Mouse (Mus musculus): ENCODE results near the gene Arid1a. TPM values are rescaled to one million over a fixed set of nuclear protein-coding genes. Genes with fewer than 3 reads are reported as not detected.
A peak's percentile ranks its signal among the peaks of the same experiment; 100 is the strongest.

The Arid1a gene
- polyA plus RNA-seq, 1 experiment, result 74.9 TPM

DNA sequence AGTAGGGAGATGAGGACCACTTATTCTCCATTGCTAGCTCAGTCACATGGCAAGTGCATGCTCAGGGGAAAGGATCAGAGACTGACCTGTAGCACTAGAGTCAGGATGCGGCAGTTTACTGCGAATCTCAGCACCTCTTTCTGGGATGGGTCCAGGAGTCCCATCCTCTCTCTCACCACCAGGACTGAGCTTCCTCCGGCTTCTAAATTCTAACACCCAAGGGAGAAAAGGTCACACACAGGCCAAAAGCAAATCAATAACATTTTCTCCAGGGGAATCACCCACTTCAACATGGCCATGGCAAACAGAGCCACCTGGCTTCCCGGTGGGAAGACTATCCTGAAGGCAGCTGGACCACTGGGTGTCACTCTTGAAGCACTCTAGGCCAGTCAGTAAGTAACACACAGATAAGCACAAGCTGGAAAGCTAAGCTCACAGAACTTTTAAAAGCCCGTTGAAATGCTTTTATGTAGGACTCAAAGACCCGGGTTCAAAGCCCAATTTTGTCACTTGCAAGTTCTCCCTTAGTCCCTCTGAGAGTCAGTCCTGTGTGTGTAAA lies 86.8 kb downstream of the Arid1a start:
- Histone ChIP-seq H3K4me3 (ENCODE audit: low read depth, low read length) (no peak overlapping the region), H3K27me3 (ENCODE audit: control insufficient read depth, insufficient read depth, low read length) (no peaks in the 10 kb centered on the region), H3K27ac (ENCODE audit: insufficient read depth, low read depth, low read length) (no peak overlapping the region), H3K4me1 (ENCODE audit: control insufficient read depth, insufficient read depth, insufficient read length, low read length) (peaks cover 15% of the 10 kb centered on the region), H3K36me3 (ENCODE audit: control insufficient read depth, insufficient read depth, low read length) (peaks cover 8% of the 10 kb centered on the region)
- 53% methylated on average over 6 of the region's 6 CpGs for WGBS
- no peak for TF ChIP-seq POLR2A (IDR thresholded peaks at IDR 0.05; ENCODE audit: low read depth, low read length)
- peak; percentile 16; the same call in 1 of the 2 replicates for TF ChIP-seq CTCF (IDR thresholded peaks at IDR 0.05; ENCODE audit: extremely low read depth, insufficient read length, insufficient replicate concordance, low read depth, low read length)

DNA sequence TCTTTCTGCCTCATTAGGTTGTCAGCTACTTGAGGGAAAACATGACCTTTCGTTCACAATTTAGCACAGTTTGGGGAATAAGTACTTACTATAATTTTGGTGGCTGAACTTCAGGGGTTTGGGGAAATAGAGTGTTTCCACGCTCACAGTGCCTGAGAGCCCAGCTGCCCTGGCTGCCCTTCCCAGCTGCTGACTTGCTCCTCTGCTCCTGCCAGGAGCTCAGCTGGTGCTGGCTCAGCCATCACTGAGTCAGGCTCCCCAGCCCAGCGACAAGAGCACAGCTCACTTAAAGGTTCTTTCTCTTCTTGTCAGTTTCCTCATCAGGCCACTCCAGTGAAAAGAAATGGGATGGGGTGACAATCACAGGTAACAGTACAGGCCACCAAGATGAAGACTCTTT lies 88.0 kb downstream of the Arid1a start:
- Histone ChIP-seq H3K27ac (ENCODE audit: insufficient read depth, low read depth, low read length) (no peak overlapping the region), H3K27me3 (ENCODE audit: control insufficient read depth, insufficient read depth, low read length) (no peaks in the 10 kb centered on the region), H3K4me1 (ENCODE audit: control insufficient read depth, insufficient read depth, insufficient read length, low read length) (peaks cover 6% of the 10 kb centered on the region), H3K4me3 (ENCODE audit: low read depth, low read length) (no peak overlapping the region), H3K36me3 (ENCODE audit: control insufficient read depth, insufficient read depth, low read length) (peaks cover 12% of the 10 kb centered on the region)
- no peak for TF ChIP-seq POLR2A (IDR thresholded peaks at IDR 0.05; ENCODE audit: low read depth, low read length)
- no peak for TF ChIP-seq CTCF (IDR thresholded peaks at IDR 0.05; ENCODE audit: extremely low read depth, insufficient read length, insufficient replicate concordance, low read depth, low read length)
- 76% methylated on average over 3 of the region's 3 CpGs for WGBS

DNA sequence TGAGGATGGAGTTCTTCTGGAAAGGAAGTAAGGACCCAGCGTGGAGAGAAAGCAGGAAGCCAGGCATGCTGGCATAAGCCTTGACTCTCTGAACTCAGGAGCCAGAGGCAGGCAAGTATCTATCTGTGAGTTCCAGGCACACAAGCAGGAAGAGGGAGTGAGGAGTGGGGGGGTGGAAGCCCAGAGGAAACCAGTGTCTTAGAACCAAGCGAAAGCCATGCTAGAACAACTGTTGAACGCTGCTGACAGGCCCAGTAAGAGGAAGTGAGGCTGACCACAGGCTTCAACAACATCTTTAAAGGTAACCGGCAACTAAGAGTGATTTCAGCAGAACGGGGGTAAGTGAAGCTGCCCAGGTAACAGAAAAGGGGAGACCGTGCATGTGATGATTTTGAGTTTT lies 90.4 kb downstream of the Arid1a start:
- H3K27ac ChIP-seq (ENCODE audit: insufficient read depth, low read depth, low read length), result peak overlapping the region; percentile 29
- no peak overlapping the region for H3K4me3 ChIP-seq (ENCODE audit: low read depth, low read length)
- no peaks in the 10 kb centered on the region for H3K27me3 ChIP-seq (ENCODE audit: control insufficient read depth, insufficient read depth, low read length)
- WGBS, result 78% methylated on average over 6 of the region's 6 CpGs
- H3K36me3 ChIP-seq (ENCODE audit: control insufficient read depth, insufficient read depth, low read length), result peaks cover 14% of the 10 kb centered on the region
- TF ChIP-seq CTCF (IDR thresholded peaks at IDR 0.05; ENCODE audit: extremely low read depth, insufficient read length, insufficient replicate concordance, low read depth, low read length) (no peak), POLR2A (IDR thresholded peaks at IDR 0.05; ENCODE audit: low read depth, low read length) (no peak)
- H3K4me1 ChIP-seq (ENCODE audit: control insufficient read depth, insufficient read depth, insufficient read length, low read length), result peaks cover 16% of the 10 kb centered on the region

DNA sequence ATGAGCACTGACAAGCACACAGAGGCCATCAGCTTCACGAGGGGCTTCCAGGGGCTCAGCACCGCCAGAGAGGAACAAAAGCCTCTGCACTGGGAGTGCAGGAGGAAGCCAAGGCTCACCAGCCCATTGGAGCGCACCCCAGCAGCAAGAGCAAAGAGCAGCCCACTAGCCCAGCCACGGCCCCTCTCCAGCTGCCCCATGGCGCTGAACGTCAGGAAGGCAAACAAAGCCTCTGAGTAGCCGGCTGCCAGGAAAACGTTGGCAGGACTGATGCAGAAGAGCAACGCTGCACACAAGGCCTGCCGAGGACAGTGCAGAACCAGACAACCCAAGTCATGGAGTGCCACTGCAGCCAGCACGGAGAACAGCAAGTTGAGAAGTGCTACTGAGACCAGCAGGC lies 91.5 kb downstream of the Arid1a start:
- H3K36me3 ChIP-seq (ENCODE audit: control insufficient read depth, insufficient read depth, low read length), result peaks cover 14% of the 10 kb centered on the region
- TF ChIP-seq CTCF (IDR thresholded peaks at IDR 0.05; ENCODE audit: extremely low read depth, insufficient read length, insufficient replicate concordance, low read depth, low read length) (no peak), POLR2A (IDR thresholded peaks at IDR 0.05; ENCODE audit: low read depth, low read length) (no peak)
- no peak overlapping the region for H3K4me3 ChIP-seq (ENCODE audit: low read depth, low read length)
- no peak overlapping the region for H3K27ac ChIP-seq (ENCODE audit: insufficient read depth, low read depth, low read length)
- H3K27me3 ChIP-seq (ENCODE audit: control insufficient read depth, insufficient read depth, low read length), result no peaks in the 10 kb centered on the region
- peaks cover 27% of the 10 kb centered on the region for H3K4me1 ChIP-seq (ENCODE audit: control insufficient read depth, insufficient read depth, insufficient read length, low read length)
- 56% methylated on average over 11 of the region's 11 CpGs for WGBS

DNA sequence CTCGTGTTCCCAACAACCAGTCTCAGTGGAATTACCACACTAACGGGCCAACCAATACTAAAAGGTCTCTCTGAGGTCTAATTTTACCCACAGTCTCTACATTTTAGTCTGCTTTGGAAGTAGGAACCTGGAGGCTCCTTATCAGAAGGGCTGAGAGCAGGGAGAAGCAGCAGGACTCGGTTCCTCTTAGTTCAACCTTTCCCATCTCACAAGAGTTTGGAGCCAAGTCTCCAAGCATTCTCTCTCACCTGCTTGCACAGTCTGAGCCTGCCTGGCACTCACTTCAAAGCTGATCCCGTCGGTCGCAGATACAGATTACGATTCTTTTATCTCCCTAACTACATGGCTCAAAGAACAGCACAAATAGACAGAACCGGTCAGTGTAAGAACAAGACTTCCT lies 93.6 kb downstream of the Arid1a start:
- Histone ChIP-seq H3K27ac (ENCODE audit: insufficient read depth, low read depth, low read length) (no peak overlapping the region), H3K36me3 (ENCODE audit: control insufficient read depth, insufficient read depth, low read length) (peaks cover 11% of the 10 kb centered on the region), H3K27me3 (ENCODE audit: control insufficient read depth, insufficient read depth, low read length) (no peaks in the 10 kb centered on the region), H3K4me1 (ENCODE audit: control insufficient read depth, insufficient read depth, insufficient read length, low read length) (peaks cover 29% of the 10 kb centered on the region), H3K4me3 (ENCODE audit: low read depth, low read length) (no peak overlapping the region)
- TF ChIP-seq POLR2A (IDR thresholded peaks at IDR 0.05; ENCODE audit: low read depth, low read length) (no peak), CTCF (IDR thresholded peaks at IDR 0.05; ENCODE audit: extremely low read depth, insufficient read length, insufficient replicate concordance, low read depth, low read length) (no peak)
- 27% methylated on average over 8 of the region's 8 CpGs for WGBS

DNA sequence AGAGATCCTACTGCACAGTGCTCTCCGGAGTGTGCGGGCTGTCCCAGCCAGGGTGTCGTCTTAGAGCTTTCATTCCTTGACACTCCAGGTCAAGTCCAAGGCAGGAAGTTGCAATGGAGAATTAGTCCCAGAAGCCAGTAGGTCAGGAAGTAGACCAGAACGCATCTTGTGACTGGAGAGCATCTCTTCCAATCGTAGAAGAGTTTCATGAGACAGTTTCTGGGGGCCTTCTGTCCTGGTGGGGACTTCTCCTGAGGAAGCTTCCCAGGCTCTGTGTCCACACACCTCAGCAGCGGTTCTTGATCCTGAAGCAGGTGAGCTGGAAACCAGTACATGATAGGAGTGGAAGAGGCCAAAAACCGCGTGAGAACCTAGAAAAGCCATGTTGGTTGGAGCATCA lies 94.1 kb downstream of the Arid1a start:
- Histone ChIP-seq H3K4me3 (ENCODE audit: low read depth, low read length) (no peak overlapping the region), H3K27ac (ENCODE audit: insufficient read depth, low read depth, low read length) (no peak overlapping the region), H3K27me3 (ENCODE audit: control insufficient read depth, insufficient read depth, low read length) (no peaks in the 10 kb centered on the region), H3K36me3 (ENCODE audit: control insufficient read depth, insufficient read depth, low read length) (peaks cover 11% of the 10 kb centered on the region; the same call in 1 of the 2 replicates), H3K4me1 (ENCODE audit: control insufficient read depth, insufficient read depth, insufficient read length, low read length) (peaks cover 29% of the 10 kb centered on the region)
- TF ChIP-seq POLR2A (IDR thresholded peaks at IDR 0.05; ENCODE audit: low read depth, low read length) (no peak), CTCF (IDR thresholded peaks at IDR 0.05; ENCODE audit: extremely low read depth, insufficient read length, insufficient replicate concordance, low read depth, low read length) (no peak)
- 69% methylated on average over 8 of the region's 8 CpGs for WGBS

DNA sequence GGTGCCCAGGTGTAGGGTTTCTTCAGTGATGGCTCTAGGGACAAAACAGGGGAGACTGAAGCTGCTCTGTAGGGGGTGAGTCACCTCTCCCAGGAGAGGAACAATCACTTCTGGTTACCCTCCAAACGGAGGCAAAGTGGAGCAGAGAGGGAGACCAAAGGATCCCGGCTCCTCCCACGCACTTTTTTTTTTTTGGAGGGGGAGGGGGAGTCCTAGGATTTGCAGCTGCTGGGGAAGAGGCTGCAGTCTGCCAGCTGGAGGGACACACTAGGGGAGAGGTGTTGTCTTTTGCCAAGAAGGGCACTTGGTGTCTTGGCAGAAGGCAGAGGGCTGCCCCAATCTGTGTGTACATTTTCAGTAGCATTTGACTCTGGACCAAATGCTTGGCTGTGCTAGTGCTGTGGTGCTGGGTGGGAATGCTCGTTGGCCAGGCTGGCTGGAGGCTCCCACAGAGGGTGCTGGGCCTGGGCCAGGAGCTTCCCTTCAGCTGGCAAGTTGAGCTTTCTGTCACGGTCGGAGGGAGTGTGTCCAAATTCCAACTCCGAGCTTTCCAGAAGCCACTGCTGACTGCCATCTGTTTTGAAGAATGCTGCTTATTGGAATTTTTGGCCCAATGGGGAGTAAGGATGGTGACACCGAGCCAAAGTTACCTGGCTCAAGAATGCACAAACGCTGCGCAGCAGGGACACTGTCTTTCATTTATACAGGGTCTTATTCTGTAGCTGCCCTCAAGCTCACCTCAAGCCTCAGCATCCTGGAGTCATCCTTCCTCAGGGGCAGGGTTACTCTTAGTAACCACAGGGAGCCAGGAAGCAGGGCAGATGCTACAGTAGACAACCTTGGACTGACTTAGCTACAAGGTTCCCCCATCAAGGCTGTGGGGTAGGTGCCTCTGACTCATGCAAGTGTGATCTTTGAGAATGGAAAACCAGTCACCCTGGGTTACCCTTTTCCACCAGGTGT lies 96.1 kb downstream of the Arid1a start:
- no peak for TF ChIP-seq CTCF (IDR thresholded peaks at IDR 0.05; ENCODE audit: extremely low read depth, insufficient read length, insufficient replicate concordance, low read depth, low read length)
- H3K4me3 ChIP-seq (ENCODE audit: low read depth, low read length), result peak overlapping the region; percentile 55
- H3K4me1 ChIP-seq (ENCODE audit: control insufficient read depth, insufficient read depth, insufficient read length, low read length), result peaks cover 28% of the 10 kb centered on the region
- peak overlapping the region; percentile 97 for H3K27ac ChIP-seq (ENCODE audit: insufficient read depth, low read depth, low read length)
- peaks cover 11% of the 10 kb centered on the region; the same call in 1 of the 2 replicates for H3K36me3 ChIP-seq (ENCODE audit: control insufficient read depth, insufficient read depth, low read length)
- H3K27me3 ChIP-seq (ENCODE audit: control insufficient read depth, insufficient read depth, low read length), result no peaks in the 10 kb centered on the region
- WGBS, result 7% methylated on average over 10 of the region's 10 CpGs
